Mouse (Mus musculus) cortical plate, adult 2 months (tissue): Measurements from ENCODE around the gene Rundc3a. TPM values are rescaled to one million over a fixed set of nuclear protein-coding genes. Genes with fewer than 3 reads are reported as not detected.

Experiments
- H3K27ac ChIP-seq: fragments of 200-500 bp; 2 replicates; pipeline ENCODE4 v1.5.1; 2012; ENCODE audit warnings: low read length, control low read depth, inconsistent platforms; ENCODE audit not compliant: insufficient read depth
- H3K4me1 ChIP-seq: fragments of 200-500 bp; 2 replicates; pipeline ENCODE4 v1.6.1; 2011; ENCODE audit warnings: low read length; ENCODE audit not compliant: control insufficient read depth, insufficient read depth
- H3K4me3 ChIP-seq: fragments of 200-500 bp; 2 replicates; pipeline ENCODE4 v1.5.1; 2011; ENCODE audit warnings: mild to moderate bottlenecking, low read length, control low read depth; ENCODE audit not compliant: insufficient read depth
- CTCF ChIP-seq: fragments of 200-500 bp; IDR thresholded peaks from 2 replicates; pipeline ENCODE4 v1.5.1; 2011; ENCODE audit warnings: mild to moderate bottlenecking, control low read depth, low read length; ENCODE audit not compliant: insufficient read depth; ENCODE audit errors: extremely low read depth
- POLR2A ChIP-seq: fragments of 200-500 bp; IDR thresholded peaks from 2 replicates; pipeline ENCODE4 v1.6.1; 2011; ENCODE audit warnings: mild to moderate bottlenecking, low read length, control low read depth; ENCODE audit not compliant: insufficient read depth; ENCODE audit errors: extremely low read depth
- polyA plus RNA-seq: library from polyadenylated mRNA; depleted of rRNA; stranded (reverse); fragments of >200 nt; gene quantifications from 2 replicates; pipeline ENCODE4 v1.2.3, GENCODE M21; 2012; rRNA removed

Rundc3a gene
- polyA plus RNA-seq = 511 and 558 TPM in 2 replicates

GRCm38 (mm10) chr11:102393238-102393634 is at the start of gene Rundc3a:
Gene Rundc3a (plus strand): TSS chr11:102393403.
- peak within 1 kb of the TSS; percentile 94 for H3K27ac ChIP-seq
- peak within 1 kb of the TSS; percentile 94 for H3K4me3 ChIP-seq
- H3K4me1 ChIP-seq = peaks cover under 1% of the 10 kb centered on the region
- TF ChIP-seq CTCF (no peak), POLR2A (peak; percentile 65; the same call in 1 of the 2 replicates)

GRCm38 (mm10) chr11:102344458-102344857 is 48.7 kb upstream of the Rundc3a start:
- H3K4me1 ChIP-seq = no peaks in the 10 kb centered on the region
- TF ChIP-seq POLR2A = no peak
- TF ChIP-seq CTCF = no peak
- no peak overlapping the region for H3K27ac ChIP-seq
- H3K4me3 ChIP-seq = no peak overlapping the region

GRCm38 (mm10) chr11:102346926-102347325 is 46.3 kb upstream of the Rundc3a start:
- H3K4me3 ChIP-seq = no peak overlapping the region
- H3K27ac ChIP-seq = no peak overlapping the region
- TF ChIP-seq CTCF (no peak), POLR2A (no peak)
- no peaks in the 10 kb centered on the region for H3K4me1 ChIP-seq

- H3K4me3 ChIP-seq = no peak overlapping the region
- no peak overlapping the region for H3K27ac ChIP-seq
- H3K4me1 ChIP-seq = no peaks in the 10 kb centered on the region
- no peak for TF ChIP-seq POLR2A
Measured at GRCm38 (mm10) chr11:102347683-102348082, 45.5 kb upstream of the Rundc3a start.

- TF ChIP-seq CTCF = no peak
- no peak for TF ChIP-seq POLR2A
- H3K27ac ChIP-seq = no peak overlapping the region
- H3K4me1 ChIP-seq = no peaks in the 10 kb centered on the region
- H3K4me3 ChIP-seq = no peak overlapping the region
Measured at GRCm38 (mm10) chr11:102348101-102348585, 45.1 kb upstream of the Rundc3a start.

- TF ChIP-seq CTCF (no peak), POLR2A (no peak)
- H3K27ac ChIP-seq = no peak overlapping the region
- H3K4me1 ChIP-seq = no peaks in the 10 kb centered on the region
- H3K4me3 ChIP-seq = no peak overlapping the region
Measured at GRCm38 (mm10) chr11:102348771-102349170, 44.4 kb upstream of the Rundc3a start.

GRCm38 (mm10) chr11:102349189-102349954 is 43.8 kb upstream of the Rundc3a start:
- TF ChIP-seq CTCF = no peak
- Histone ChIP-seq H3K27ac (no peak overlapping the region), H3K4me3 (no peak overlapping the region), H3K4me1 (no peaks in the 10 kb centered on the region)

- Histone ChIP-seq H3K27ac (no peak overlapping the region), H3K4me3 (no peak overlapping the region), H3K4me1 (no peaks in the 10 kb centered on the region)
- no peak for TF ChIP-seq POLR2A
- no peak for TF ChIP-seq CTCF
Measured at GRCm38 (mm10) chr11:102350416-102350815, 42.8 kb upstream of the Rundc3a start.

GRCm38 (mm10) chr11:102350981-102351523 is 42.2 kb upstream of the Rundc3a start:
- H3K27ac ChIP-seq = no peak overlapping the region
- TF ChIP-seq CTCF = no peak
- TF ChIP-seq POLR2A = no peak
- no peaks in the 10 kb centered on the region for H3K4me1 ChIP-seq
- H3K4me3 ChIP-seq = no peak overlapping the region

- no peak for TF ChIP-seq CTCF
- no peak for TF ChIP-seq POLR2A
- no peaks in the 10 kb centered on the region for H3K4me1 ChIP-seq
- H3K27ac ChIP-seq = no peak overlapping the region
- H3K4me3 ChIP-seq = no peak overlapping the region
Measured at GRCm38 (mm10) chr11:102352378-102352777, 40.8 kb upstream of the Rundc3a start.
